Mouse (Mus musculus): ENCODE measurements around the gene Nrk. TPM values are rescaled to one million over a fixed set of nuclear protein-coding genes. Genes with fewer than 3 reads are reported as not detected.

Gene Nrk
- polyA plus RNA-seq (2014; fragmentation: Nextera tagmentation; extraction: Ambion mirVana): 25.5 and 28.1 TPM in 2 replicates

- peak; percentile 61 for DNase-seq (ENCODE audit: low spot score)
- Histone ChIP-seq H3K4me2 (ENCODE audit: low read depth, severe bottlenecking) (peak within 1 kb of the TSS; percentile 54), H3K4me3 (ENCODE audit: low read depth, low read length) (peak within 1 kb of the TSS; percentile 38), H3K27me3 (ENCODE audit: control insufficient read depth, insufficient read depth, low read length) (0 out of 2 replicates have a peak, but pooled peaks cover 2% of the 10 kb centered on the region), H3K9ac (ENCODE audit: low read length) (peak within 1 kb of the TSS; percentile 56), H3K27ac (replicated peaks; ENCODE audit: low read depth, low read length) (no peak within 1 kb of the TSS), H3K4me1 (ENCODE audit: control insufficient read depth, insufficient read depth, low read length) (no peaks in the 10 kb centered on the region), H3K36me3 (ENCODE audit: control insufficient read depth, insufficient read depth, low read length) (no peaks in the 10 kb centered on the region), H3K9me3 (ENCODE audit: control insufficient read depth, low read length) (no peaks in the 10 kb centered on the region)
- ATAC-seq (ENCODE audit: insufficient number of reproducible peaks, low FRiP score, low TSS enrichment, low read depth): peak; percentile 90
- WGBS: 22% methylated on average over 36 of the region's 55 CpGs
Measured at GRCm38 (mm10) chrX:138914041-138914776, at the start of gene Nrk. TSS of gene Nrk (plus strand) at chrX:138914430.

- 24% methylated on average over 8 of the region's 8 CpGs for WGBS
Measured at GRCm38 (mm10) chrX:138913366-138913765, 864 bp upstream of the Nrk start.

DNA sequence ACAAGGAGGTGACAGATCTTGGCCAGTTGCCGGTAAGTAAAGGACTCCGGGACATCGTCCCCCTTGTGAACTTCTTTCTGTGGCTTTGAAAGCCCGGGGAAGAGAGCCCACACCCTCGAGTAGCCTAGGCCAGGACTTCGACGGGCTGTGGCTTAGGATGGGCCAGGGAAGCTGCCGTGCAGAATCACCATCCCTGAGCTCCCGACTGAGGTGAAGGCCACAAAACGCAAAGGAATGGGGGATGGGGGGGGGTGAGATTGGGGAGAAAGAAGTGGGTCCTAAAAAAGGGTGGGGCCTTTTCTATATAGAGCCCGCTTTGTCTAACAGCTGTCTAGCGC lies 516 bp downstream of the Nrk start:
- Histone ChIP-seq H3K27me3 (ENCODE audit: control insufficient read depth, insufficient read depth, low read length) (0 out of 2 replicates have a peak, but pooled peaks cover 2% of the 10 kb centered on the region), H3K36me3 (ENCODE audit: control insufficient read depth, insufficient read depth, low read length) (no peaks in the 10 kb centered on the region), H3K4me1 (ENCODE audit: control insufficient read depth, insufficient read depth, low read length) (no peaks in the 10 kb centered on the region), H3K4me3 (ENCODE audit: low read depth, low read length) (peak overlapping the region; percentile 38), H3K4me2 (ENCODE audit: low read depth, severe bottlenecking) (peak overlapping the region; percentile 54), H3K9me3 (ENCODE audit: control insufficient read depth, low read length) (no peaks in the 10 kb centered on the region), H3K9ac (ENCODE audit: low read length) (peak overlapping the region; percentile 56), H3K27ac (replicated peaks; ENCODE audit: low read depth, low read length) (no peak overlapping the region)
- ATAC-seq (ENCODE audit: insufficient number of reproducible peaks, low FRiP score, low TSS enrichment, low read depth): no peak; the same call in 1 of the 2 replicates
- 36% methylated on average over 12 of the region's 12 CpGs for WGBS
- no peak for DNase-seq (ENCODE audit: low spot score)

More at GRCm38 (mm10) chrX:138913366-138913765, 864 bp upstream of the Nrk start:
- peak overlapping the region; percentile 38 for H3K4me3 ChIP-seq (ENCODE audit: low read depth, low read length)
- 0 out of 2 replicates have a peak, but pooled peaks cover 2% of the 10 kb centered on the region for H3K27me3 ChIP-seq (ENCODE audit: control insufficient read depth, insufficient read depth, low read length)
- H3K27ac ChIP-seq (replicated peaks; ENCODE audit: low read depth, low read length): no peak overlapping the region
- H3K9me3 ChIP-seq (ENCODE audit: control insufficient read depth, low read length): no peaks in the 10 kb centered on the region
- H3K9ac ChIP-seq (ENCODE audit: low read length): no peak overlapping the region
- no peak; the same call in 1 of the 2 replicates for ATAC-seq (ENCODE audit: insufficient number of reproducible peaks, low FRiP score, low TSS enrichment, low read depth)
- no peaks in the 10 kb centered on the region for H3K36me3 ChIP-seq (ENCODE audit: control insufficient read depth, insufficient read depth, low read length)
- H3K4me2 ChIP-seq (ENCODE audit: low read depth, severe bottlenecking): peak overlapping the region; percentile 54
- no peaks in the 10 kb centered on the region for H3K4me1 ChIP-seq (ENCODE audit: control insufficient read depth, insufficient read depth, low read length)
- DNase-seq (ENCODE audit: low spot score): peak; percentile 25

DNA sequence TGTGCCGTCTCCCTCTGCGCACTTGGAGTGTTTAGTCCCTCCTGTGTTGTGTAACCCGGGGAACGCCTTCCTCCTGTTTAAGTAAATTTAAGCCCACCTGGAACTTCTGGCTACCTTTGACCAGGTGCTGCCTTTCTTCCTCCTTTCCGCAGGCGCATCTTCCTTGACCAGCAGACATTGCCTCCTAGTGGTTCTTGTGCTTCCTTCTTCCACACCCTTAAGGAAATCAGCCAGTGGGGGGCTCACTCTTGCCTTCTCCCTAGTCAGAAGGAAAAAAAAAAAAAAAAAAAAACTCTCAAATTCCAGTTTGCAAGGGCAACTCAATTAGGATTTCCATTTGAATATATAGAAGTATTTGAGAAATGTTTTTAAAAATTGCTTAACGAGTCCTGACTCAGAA lies 4.8 kb downstream of the Nrk start:
- DNase-seq (ENCODE audit: low spot score) (no peak), ATAC-seq (ENCODE audit: insufficient number of reproducible peaks, low FRiP score, low TSS enrichment, low read depth) (no peak)
- Histone ChIP-seq H3K4me2 (ENCODE audit: low read depth, severe bottlenecking) (no peak overlapping the region), H3K27me3 (ENCODE audit: control insufficient read depth, insufficient read depth, low read length) (0 out of 2 replicates have a peak, but pooled peaks cover 2% of the 10 kb centered on the region), H3K36me3 (ENCODE audit: control insufficient read depth, insufficient read depth, low read length) (no peaks in the 10 kb centered on the region), H3K9me3 (ENCODE audit: control insufficient read depth, low read length) (no peaks in the 10 kb centered on the region), H3K9ac (ENCODE audit: low read length) (no peak overlapping the region), H3K4me3 (ENCODE audit: low read depth, low read length) (no peak overlapping the region), H3K4me1 (ENCODE audit: control insufficient read depth, insufficient read depth, low read length) (no peaks in the 10 kb centered on the region), H3K27ac (replicated peaks; ENCODE audit: low read depth, low read length) (no peak overlapping the region)
- 47% methylated on average over 7 of the region's 7 CpGs for WGBS

- DNase-seq (ENCODE audit: low spot score) (peak; percentile 20), ATAC-seq (ENCODE audit: insufficient number of reproducible peaks, low FRiP score, low TSS enrichment, low read depth) (peak; percentile 39; the same call in 1 of the 2 replicates)
- no peaks in the 10 kb centered on the region for H3K4me1 ChIP-seq (ENCODE audit: control insufficient read depth, insufficient read depth, low read length)
- 53% methylated on average over 6 of the region's 6 CpGs for WGBS
- H3K36me3 ChIP-seq (ENCODE audit: control insufficient read depth, insufficient read depth, low read length): no peaks in the 10 kb centered on the region
- H3K4me2 ChIP-seq (ENCODE audit: low read depth, severe bottlenecking): no peak overlapping the region
- no peak overlapping the region for H3K27ac ChIP-seq (replicated peaks; ENCODE audit: low read depth, low read length)
- no peaks in the 10 kb centered on the region for H3K27me3 ChIP-seq (ENCODE audit: control insufficient read depth, insufficient read depth, low read length)
- no peak overlapping the region for H3K4me3 ChIP-seq (ENCODE audit: low read depth, low read length)
- H3K9me3 ChIP-seq (ENCODE audit: control insufficient read depth, low read length): no peaks in the 10 kb centered on the region
- H3K9ac ChIP-seq (ENCODE audit: low read length): no peak overlapping the region
Measured at GRCm38 (mm10) chrX:138943905-138944304, 29.7 kb downstream of the Nrk start.

- H3K4me3 ChIP-seq (ENCODE audit: low read depth, low read length): no peak overlapping the region
- no peaks in the 10 kb centered on the region for H3K9me3 ChIP-seq (ENCODE audit: control insufficient read depth, low read length)
- no peak overlapping the region for H3K9ac ChIP-seq (ENCODE audit: low read length)
- no peaks in the 10 kb centered on the region for H3K36me3 ChIP-seq (ENCODE audit: control insufficient read depth, insufficient read depth, low read length)
- H3K27ac ChIP-seq (replicated peaks; ENCODE audit: low read depth, low read length): no peak overlapping the region
- DNase-seq (ENCODE audit: low spot score) (peak; percentile 49), ATAC-seq (ENCODE audit: insufficient number of reproducible peaks, low FRiP score, low TSS enrichment, low read depth) (no peak)
- no peak overlapping the region for H3K4me2 ChIP-seq (ENCODE audit: low read depth, severe bottlenecking)
- H3K27me3 ChIP-seq (ENCODE audit: control insufficient read depth, insufficient read depth, low read length): no peaks in the 10 kb centered on the region
- 61% methylated on average over 3 of the region's 3 CpGs for WGBS
- H3K4me1 ChIP-seq (ENCODE audit: control insufficient read depth, insufficient read depth, low read length): no peaks in the 10 kb centered on the region
Measured at GRCm38 (mm10) chrX:138960713-138961112, 46.5 kb downstream of the Nrk start.

- H3K27me3 ChIP-seq (ENCODE audit: control insufficient read depth, insufficient read depth, low read length): no peaks in the 10 kb centered on the region
- H3K36me3 ChIP-seq (ENCODE audit: control insufficient read depth, insufficient read depth, low read length): no peaks in the 10 kb centered on the region
- no peak overlapping the region for H3K9ac ChIP-seq (ENCODE audit: low read length)
- H3K27ac ChIP-seq (replicated peaks; ENCODE audit: low read depth, low read length): no peak overlapping the region
- H3K4me3 ChIP-seq (ENCODE audit: low read depth, low read length): no peak overlapping the region
- H3K9me3 ChIP-seq (ENCODE audit: control insufficient read depth, low read length): no peaks in the 10 kb centered on the region
- DNase-seq (ENCODE audit: low spot score) (no peak), ATAC-seq (ENCODE audit: insufficient number of reproducible peaks, low FRiP score, low TSS enrichment, low read depth) (no peak)
- WGBS: 66% methylated on average over 3 of the region's 3 CpGs
- H3K4me1 ChIP-seq (ENCODE audit: control insufficient read depth, insufficient read depth, low read length): no peaks in the 10 kb centered on the region
- H3K4me2 ChIP-seq (ENCODE audit: low read depth, severe bottlenecking): no peak overlapping the region
Measured at GRCm38 (mm10) chrX:138978501-138978900, 64.3 kb downstream of the Nrk start.

DNA sequence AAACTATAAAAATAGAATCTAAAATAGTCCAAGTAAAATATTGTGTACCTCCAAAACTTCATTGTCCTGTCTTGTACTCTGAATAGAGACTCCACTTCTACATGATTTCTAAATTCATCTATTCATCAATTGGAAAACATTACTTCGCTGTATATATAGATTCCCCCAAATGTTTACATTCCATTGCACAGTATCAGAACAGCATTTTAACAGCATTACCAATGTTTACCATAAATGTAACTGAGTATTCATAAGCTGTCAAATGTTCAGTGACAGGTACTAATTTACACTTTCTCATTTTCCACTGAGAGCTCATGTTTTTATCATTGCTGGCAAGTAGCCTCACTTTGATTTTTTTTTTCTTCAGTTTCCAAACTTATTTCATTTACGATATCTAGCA lies 65.0 kb downstream of the Nrk start:
- ATAC-seq (ENCODE audit: insufficient number of reproducible peaks, low FRiP score, low TSS enrichment, low read depth) (no peak), DNase-seq (ENCODE audit: low spot score) (no peak)
- no peaks in the 10 kb centered on the region for H3K9me3 ChIP-seq (ENCODE audit: control insufficient read depth, low read length)
- H3K4me1 ChIP-seq (ENCODE audit: control insufficient read depth, insufficient read depth, low read length): no peaks in the 10 kb centered on the region
- no peaks in the 10 kb centered on the region for H3K36me3 ChIP-seq (ENCODE audit: control insufficient read depth, insufficient read depth, low read length)
- H3K4me2 ChIP-seq (ENCODE audit: low read depth, severe bottlenecking): no peak overlapping the region
- H3K9ac ChIP-seq (ENCODE audit: low read length): no peak overlapping the region
- no peak overlapping the region for H3K4me3 ChIP-seq (ENCODE audit: low read depth, low read length)
- H3K27me3 ChIP-seq (ENCODE audit: control insufficient read depth, insufficient read depth, low read length): no peaks in the 10 kb centered on the region
- WGBS: 92% methylated on average over 2 of the region's 2 CpGs
- no peak overlapping the region for H3K27ac ChIP-seq (replicated peaks; ENCODE audit: low read depth, low read length)
